Mouse (Mus musculus) yolk sac, embryonic 10.5 days (tissue): ENCODE measurements around the gene Ap4b1.
"Not testable (repeated sequence)": the region's sequence is repeated elsewhere in the genome, so short reads cannot be mapped to it uniquely, and the experiment has no call there.

Source experiments
- DNase-seq: peaks from one replicate; pipeline ENCODE4 v3.0.0-alpha.2; 2017; ENCODE audit warnings: low spot score

Ap4b1 gene

DNA sequence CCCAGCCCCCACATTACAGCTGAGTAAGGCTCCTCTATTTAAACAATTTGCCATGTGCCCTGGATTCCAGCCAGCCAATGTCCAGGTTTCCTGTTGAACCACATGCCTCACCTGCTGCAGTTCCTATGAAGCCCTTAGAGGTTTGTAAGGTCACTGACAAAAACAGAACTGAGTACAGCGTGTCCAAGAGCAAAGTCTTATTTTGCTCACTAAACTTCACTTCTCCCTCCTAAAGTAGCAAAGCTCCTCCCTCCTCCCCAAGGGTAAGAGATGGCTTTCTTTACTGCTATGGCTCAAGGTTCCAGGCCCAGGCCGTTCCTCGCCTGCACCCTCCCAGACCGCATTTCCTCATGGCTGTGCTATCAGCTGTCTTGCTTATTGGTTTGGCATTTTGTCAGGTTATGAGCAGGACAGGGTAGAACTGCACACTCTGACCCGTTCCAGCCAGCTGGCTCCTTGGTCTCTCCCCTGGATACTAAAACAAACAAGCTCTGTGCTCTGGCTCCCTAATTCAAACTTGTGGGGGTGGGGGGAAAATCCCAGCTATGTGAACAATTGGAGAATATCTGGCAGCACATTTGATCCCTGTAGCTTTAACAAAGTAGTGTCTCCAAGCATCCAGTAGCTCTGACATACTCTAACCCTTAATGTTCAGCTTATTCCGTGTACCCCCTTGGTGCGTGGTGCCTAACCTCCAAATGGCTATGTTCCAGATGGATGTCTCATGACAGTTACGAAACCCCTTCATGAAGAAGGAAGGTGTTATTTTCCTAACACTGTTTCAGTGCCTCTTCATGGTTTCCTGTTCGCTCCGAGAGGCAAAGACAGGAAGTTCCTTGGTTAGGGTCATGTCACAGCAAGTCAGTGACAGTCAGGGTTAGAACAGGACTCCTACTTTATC lies 7.4 kb upstream of the Ap4b1 start:
- peak; percentile 34 for DNase-seq

DNA sequence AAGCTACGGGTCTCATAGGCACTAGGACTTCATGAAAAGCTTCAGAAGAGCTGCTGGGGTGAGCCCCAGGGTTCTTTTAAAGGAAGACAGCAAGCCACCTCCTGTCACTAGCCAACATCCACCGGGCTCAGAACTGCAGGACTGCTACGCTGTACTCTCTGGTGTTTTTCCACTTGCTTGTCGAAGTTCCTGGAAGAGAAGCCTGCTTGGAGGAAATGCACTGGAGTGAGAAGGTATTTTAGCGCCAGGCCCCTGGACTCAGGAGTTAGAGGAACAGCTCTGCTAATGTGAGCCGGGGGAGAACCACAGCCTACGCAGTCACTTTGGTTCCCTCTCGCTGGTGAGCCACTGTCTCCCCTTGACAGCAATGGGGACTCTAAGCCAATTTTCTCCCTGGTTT lies 6.5 kb upstream of the Ap4b1 start:
- no peak for DNase-seq

GRCm38 (mm10) chr3:103805671-103806070 lies 3.6 kb upstream of the Ap4b1 start:
- DNase-seq = no peak

DNA sequence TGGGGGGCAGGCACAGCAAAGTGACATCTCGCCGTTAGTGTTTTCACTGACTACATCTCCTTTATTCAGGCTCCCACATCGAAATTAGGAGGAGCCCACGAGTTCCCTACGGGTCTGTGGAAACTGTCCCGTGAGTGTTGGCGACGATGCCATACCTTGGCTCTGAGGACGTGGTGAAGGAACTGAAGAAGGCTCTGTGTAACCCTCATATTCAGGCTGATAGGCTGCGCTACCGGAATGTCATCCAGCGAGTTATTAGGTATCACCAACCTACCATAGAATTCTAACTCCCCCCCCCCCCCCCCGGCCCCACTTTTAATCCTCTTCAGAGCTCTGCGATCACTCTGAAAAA lies 455 bp downstream of the Ap4b1 start:
- no peak for DNase-seq

DNA sequence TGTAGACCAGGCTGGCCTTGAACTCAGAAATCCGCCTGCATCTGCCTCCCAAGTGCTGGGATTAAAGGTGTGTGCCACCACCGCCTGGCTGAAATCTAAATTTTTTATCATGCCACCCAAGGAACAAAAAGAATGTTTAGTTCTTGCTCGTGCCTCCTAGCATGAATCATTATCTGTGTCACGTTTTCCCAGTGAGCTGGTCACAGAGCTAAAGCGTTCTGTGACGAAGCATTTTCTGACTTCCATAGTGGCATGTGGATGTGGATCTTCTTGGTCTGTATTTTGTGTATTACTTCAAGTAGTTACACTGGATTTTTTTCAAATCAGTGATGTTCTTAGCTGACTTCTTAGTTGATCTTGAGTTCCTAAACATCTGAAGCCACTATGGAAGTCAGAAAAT lies 1.6 kb downstream of the Ap4b1 start:
- DNase-seq = no peak

DNA sequence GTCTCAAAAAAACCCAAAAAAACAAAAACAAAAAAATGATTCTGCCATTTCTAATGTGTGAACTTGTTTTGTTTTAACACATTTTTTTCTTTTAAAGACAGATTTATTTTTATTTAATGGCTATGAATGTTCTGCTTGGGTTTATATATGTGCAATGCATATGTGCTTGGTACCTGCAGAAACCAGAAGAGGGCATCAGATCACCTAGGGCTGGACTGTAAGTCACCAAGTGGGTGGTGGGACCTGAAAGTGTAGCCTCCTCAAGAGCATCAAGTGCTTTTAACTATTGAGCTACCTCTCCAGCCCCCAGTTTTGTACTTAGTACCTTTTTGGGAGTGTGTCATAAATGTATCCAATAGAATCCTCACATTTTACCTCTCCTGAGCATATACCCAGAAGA lies 18.2 kb downstream of the Ap4b1 start:
- no peak for DNase-seq

DNA sequence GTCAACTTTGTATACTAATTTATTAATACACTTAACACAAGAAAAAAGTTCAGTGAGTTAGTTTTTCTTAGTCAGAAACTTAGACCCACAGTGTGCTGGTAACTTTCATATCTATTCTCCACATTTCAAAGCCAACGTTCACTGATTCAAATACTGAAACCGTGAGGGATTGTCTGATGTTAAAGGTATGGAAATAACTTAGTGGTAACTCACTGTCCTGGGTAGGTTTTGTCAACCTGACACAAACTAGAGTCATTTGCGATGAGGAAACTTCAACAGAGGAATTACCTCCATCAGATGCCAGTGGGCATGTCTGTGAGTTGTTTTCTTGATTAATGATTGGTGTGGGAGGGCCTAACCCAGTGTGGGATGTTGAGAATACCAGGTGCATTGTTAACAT lies 19.7 kb downstream of the Ap4b1 start:
- DNase-seq = no peak

- DNase-seq = not testable (repeated sequence)
Measured at GRCm38 (mm10) chr3:103830681-103831080, 21.4 kb downstream of the Ap4b1 start.

DNA sequence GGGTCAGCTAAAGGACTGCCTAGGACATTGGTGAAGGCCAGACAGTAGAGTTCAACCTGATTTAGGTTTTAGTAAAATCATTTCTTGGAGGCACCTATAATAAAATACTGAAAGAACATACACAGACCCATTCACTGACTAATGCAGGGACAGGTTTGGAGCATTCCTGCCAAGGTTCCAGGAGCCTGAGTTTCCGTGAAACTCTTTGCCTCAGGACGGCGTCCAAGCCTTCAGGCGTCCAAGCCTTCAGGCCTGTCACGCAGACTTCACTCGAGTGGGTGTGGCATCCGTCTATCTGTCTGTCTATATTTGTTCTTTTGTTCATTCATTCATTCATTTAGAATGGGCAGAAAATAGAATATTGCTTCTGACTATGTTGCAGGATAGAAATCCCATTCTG lies 21.8 kb downstream of the Ap4b1 start:
- DNase-seq = no peak

GRCm38 (mm10) chr3:103832426-103832825 lies 23.1 kb downstream of the Ap4b1 start, which contains the start of gene Bcl2l15:
TSS of gene Bcl2l15 (plus strand) at chr3:103832601.
- DNase-seq = no peak

DNA sequence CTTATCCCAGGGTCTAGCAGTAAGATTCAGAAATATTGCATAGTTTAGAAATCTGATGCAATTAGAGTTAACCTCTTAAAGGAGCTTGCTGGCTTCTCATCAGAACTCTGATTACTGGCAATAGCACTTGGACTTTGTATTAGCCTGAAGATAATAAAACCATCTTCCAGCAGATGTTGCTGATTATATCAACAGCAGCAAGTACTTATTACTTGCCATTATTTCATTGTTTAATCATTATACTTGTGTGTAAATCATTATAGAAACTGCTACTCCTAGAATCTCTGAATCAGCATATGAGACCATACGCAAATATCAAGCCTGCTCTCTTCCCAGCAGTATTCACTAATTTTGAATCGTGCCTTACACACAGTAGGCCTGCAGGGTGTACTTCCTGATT lies 24.7 kb downstream of the Ap4b1 start:
- DNase-seq = no peak

GRCm38 (mm10) chr3:103835272-103835950 lies 26.1 kb downstream of the Ap4b1 start:
- no peak for DNase-seq

- no peak for DNase-seq
Measured at GRCm38 (mm10) chr3:103835951-103836310, 26.6 kb downstream of the Ap4b1 start.

GRCm38 (mm10) chr3:103836453-103836852 lies 27.1 kb downstream of the Ap4b1 start:
- DNase-seq = no peak

DNA sequence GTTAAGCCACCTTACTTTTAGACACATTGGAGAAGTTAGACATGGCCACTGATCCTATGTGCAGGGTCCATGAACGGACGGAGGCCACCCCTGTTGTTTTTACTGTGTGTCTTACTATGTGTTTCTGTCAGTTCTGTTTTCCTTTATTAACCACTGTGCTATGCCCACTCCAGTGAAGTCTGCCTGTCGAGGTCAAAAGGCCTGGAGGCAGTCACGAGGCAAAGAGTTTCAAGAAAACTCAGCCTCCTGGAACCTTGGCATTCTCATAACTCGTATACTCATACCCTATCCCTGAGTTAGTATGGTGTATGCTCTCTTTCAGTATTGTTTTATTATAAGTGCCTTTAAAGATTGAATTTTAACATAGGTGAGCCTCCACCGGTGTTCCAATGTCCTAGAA lies 30.4 kb downstream of the Ap4b1 start:
- no peak for DNase-seq

- DNase-seq = not testable (repeated sequence)
Measured at GRCm38 (mm10) chr3:103840195-103840594, 30.9 kb downstream of the Ap4b1 start.

DNA sequence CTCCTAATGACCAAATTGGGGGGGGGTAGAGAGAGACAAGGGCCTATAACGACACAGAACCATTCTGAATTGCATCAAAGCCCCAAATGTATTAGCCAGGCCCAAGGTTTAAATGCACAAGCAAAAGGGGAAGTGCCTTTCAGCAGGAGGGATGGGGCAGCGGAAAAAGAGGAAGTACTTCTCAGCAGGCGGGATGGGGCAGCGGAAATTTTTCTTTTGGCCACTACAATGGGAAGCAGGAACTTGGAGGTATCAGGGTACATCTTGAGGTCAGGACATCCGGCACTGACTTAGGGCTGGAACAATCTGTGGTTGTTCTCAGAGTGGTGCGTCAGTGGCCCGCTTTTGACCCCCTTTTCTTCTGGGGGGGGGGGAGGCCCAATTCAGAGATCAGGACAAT lies 31.6 kb downstream of the Ap4b1 start:
- not testable (repeated sequence) for DNase-seq

DNA sequence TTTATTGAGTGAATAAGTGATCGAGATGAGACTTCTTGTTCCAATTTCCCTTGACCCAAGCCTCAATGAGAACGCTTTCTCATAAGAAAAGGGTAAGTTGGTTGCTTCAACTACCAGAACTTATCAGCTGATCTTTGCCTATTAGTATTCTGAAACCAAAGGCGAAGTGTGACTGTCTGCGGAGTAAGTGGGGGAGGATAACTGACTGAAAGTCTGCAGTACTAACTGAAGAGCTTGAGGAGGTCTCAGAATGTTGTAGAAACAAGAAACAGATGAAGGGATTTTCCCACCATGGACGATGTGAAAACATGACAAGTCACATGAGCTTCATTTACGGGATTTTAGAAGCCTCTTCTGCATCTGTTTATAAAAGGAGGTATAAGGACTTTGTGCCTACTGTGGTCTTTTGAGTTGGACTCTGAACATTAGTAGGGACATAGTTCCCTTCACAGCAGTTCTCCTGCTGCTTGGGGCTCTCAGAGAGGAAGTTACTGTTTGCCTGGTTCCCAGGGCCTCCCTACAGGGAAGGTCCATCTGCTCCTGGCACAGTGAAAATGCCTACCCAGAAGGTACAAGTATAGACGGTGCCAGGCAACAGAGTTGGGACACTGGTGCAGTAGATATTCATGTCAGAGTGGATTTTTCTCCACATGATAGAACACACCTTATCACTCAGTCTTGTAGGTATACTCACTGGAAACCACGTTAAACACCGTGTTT lies 41.5 kb downstream of the Ap4b1 start:
- DNase-seq = no peak

DNA sequence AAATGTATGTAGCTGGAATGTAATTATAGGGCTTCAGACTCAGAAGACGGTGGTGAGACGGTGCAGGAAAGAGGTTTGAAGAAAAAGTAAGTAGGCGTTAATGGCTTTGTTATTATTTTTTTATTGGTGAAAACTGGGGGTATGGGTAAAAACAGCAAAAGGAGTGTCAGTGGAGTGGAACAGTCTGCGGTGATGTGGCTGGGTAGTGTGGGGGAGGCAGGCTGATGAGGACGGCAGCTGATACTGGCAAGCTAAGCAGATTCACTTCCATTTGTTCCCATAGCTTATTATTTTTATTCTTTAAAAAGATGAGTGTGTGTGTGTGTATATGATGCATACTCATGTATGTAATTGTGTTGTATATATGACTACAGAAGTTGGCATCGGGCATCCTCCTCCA lies 42.2 kb downstream of the Ap4b1 start:
- DNase-seq = no peak

DNA sequence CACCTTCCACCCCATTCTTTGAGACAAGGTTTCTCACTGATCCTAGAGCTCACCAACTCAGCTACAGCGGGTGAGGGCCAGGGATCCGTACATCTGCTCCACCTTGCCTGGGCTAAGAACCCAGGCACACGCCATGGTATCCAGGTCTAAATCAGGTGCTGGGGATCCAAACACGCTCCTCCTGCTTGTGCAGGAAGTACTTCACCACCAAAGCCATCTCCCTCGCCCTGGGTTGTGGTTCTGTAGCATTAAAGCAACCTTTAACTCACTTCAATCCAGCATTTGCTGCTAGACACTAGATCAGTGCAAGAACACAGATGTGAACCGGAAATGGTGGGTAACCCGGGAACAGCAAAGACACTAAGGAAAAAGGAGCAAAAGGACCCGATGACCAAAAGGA lies 42.6 kb downstream of the Ap4b1 start:
- no peak for DNase-seq

GRCm38 (mm10) chr3:103852565-103853299 lies 43.4 kb downstream of the Ap4b1 start:
- no peak for DNase-seq

- DNase-seq = no peak
Measured at GRCm38 (mm10) chr3:103853804-103854203, 44.5 kb downstream of the Ap4b1 start.
